Mouse (Mus musculus) right cerebral cortex, adult 2 months (tissue): ENCODE measurements around the gene Olfr654.

Experiments
- DNase-seq, 2 experiments: peaks; one replicate each; pipeline ENCODE4 v3.0.0; 2021 to 2022; ENCODE audit warnings: low spot score in 2 of 2

Gene Olfr654

GRCm38 (mm10) chr7:104586725-104587124 is at the start of gene Olfr654:
Olfr654 (plus strand) TSS chr7:104587025.
- no peak for DNase-seq

- DNase-seq = no peak
Observed at GRCm38 (mm10) chr7:104549833-104550232, 37.0 kb upstream of the Olfr654 start, which contains the start of gene Olfr651. Olfr651 (plus strand) TSS chr7:104550133.

DNA sequence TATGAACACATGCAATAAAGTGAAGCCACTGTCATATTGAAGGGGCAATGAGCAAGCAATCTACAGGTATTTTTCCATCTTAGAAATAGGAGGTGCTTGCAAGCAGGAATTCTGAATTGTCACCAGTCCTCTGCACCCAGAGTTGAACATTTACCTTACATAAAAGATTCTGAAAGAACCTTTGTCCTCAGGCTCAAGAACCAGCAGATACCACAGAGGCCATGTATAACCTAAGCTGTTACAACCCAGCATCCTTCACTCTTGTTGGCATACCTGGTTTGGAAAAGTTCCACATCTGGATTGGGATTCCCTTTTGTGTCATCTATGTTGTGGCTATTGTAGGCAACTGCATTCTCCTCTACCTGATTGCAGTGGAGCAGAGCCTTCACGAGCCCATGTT is 34.1 kb upstream of the Olfr654 start:
- DNase-seq = no peak

- no peak for DNase-seq
Observed at GRCm38 (mm10) chr7:104560601-104561000, 26.2 kb upstream of the Olfr654 start, which contains the start of gene Olfr652. Olfr652 (plus strand) TSS chr7:104560901.

GRCm38 (mm10) chr7:104577014-104577413 is 9.8 kb upstream of the Olfr654 start, which contains the start of gene Olfr653:
Olfr653 (plus strand) TSS chr7:104577314.
- no peak for DNase-seq

- no peak for DNase-seq
Observed at GRCm38 (mm10) chr7:104580846-104581245, 6.0 kb upstream of the Olfr654 start.

DNA sequence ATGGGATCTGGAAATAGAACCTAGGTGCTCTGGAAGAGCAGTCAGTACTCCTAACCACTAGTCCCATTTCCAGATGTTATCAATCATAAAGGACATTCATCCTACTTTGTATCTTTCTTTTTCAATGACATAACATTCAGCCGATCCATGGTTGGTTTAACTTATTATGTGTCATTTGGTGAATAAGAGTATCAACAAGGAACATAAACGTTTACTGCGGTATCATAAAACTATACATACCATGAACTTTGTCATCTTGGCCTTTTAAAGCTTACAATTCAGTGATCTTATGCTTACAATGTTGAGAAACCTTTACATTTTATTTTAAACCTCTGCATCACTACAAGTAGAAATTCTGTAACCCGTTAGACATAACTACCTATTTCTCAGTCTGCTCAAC is 5.4 kb upstream of the Olfr654 start:
- DNase-seq = no peak

- DNase-seq = no peak
Observed at GRCm38 (mm10) chr7:104588274-104588673, 1.4 kb downstream of the Olfr654 start.

GRCm38 (mm10) chr7:104601679-104602078 is 14.9 kb downstream of the Olfr654 start, which contains the start of gene Olfr655:
Olfr655 (minus strand) TSS chr7:104601779.
- DNase-seq = no peak

DNA sequence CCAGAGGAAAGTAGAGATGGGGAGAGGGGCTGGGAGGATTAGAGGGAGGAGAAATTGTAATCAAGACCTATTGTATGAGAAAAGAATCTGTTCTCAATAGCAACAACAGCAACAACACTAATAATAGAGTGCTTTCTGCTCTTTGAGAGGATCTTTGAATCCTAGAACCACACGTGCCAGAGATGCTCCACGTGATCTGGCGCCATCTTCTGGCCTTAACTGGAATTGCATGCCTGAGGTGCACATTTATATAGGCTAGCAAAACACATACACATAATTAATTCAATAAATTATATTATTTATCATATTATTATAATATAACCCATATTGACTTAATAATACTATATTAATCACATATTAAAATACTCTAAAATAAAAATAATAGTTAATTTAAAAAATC is 16.3 kb downstream of the Olfr654 start:
- DNase-seq = no peak

DNA sequence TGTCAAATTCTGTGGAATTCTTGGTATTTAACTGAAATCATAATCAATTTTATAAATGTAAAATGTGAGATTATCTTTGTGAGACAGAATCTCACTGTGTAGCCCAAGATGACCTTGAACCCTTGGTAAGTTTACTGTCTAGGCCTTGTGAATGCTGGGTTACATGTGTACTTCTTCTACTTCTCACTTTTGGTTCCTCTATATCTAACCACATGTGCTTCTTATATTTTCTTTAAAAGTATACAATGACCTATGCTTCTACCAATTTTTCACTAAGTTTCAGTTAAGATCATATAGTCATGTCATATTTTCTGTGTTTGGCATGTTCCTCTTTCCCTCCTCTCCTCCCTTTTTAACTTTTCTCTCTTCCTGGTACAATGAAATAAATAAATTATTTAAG is 17.9 kb downstream of the Olfr654 start:
- no peak for DNase-seq

GRCm38 (mm10) chr7:104613655-104614054 is 26.8 kb downstream of the Olfr654 start, which contains the start of gene Olfr656:
Olfr656 (plus strand) TSS chr7:104613955.
- no peak for DNase-seq

GRCm38 (mm10) chr7:104624494-104624893 is 37.7 kb downstream of the Olfr654 start, which contains the start of gene Olfr657:
Olfr657 (plus strand) TSS chr7:104624794.
- DNase-seq = no peak
